Mouse (Mus musculus) hindbrain, embryonic 11.5 days (tissue): ENCODE results near the gene Rnf144a. TPM values are rescaled to one million over a fixed set of nuclear protein-coding genes. Genes with fewer than 3 reads are reported as not detected.
A peak's percentile ranks its signal among the peaks of the same experiment; 100 is the strongest.
"Not testable (repeated sequence)": the region's sequence is repeated elsewhere in the genome, so short reads cannot be mapped to it uniquely, and the experiment has no call there.

ENCODE experiments used
- ATAC-seq: fragments of 200-750 bp; cut with Nextera tagmentation; 2 replicates; pipeline ENCODE4 v1.8.0; 2017; ENCODE audit warnings: mild to moderate bottlenecking, moderate TSS enrichment, moderate library complexity; ENCODE audit not compliant: low FRiP score
- DNase-seq: peaks from one replicate; pipeline ENCODE4 v3.0.0-alpha.2; 2015; ENCODE audit warnings: low spot score
- H3K27ac ChIP-seq: fragments of 300-500 bp; sonication (generic); 2 replicates; pipeline ENCODE4 v1.5.1; 2014; ENCODE audit warnings: mild to moderate bottlenecking, low read depth, low read length
- H3K27me3 ChIP-seq: fragments of 300-500 bp; sonication (generic); 2 replicates; pipeline ENCODE4 v1.6.1; 2014; ENCODE audit warnings: mild to moderate bottlenecking, low read length, moderate library complexity, mixed read lengths; ENCODE audit not compliant: control insufficient read depth, insufficient read depth
- H3K36me3 ChIP-seq: fragments of 300-500 bp; sonication (generic); 2 replicates; pipeline ENCODE4 v1.6.1; 2014; ENCODE audit warnings: mild to moderate bottlenecking, low read length, moderate library complexity, mixed read lengths; ENCODE audit not compliant: control insufficient read depth, insufficient read depth
- H3K4me1 ChIP-seq: fragments of 300-500 bp; sonication (generic); replicated peaks from 2 replicates; pipeline ENCODE4 v1.6.1; 2014; ENCODE audit warnings: low read length, mixed read lengths; ENCODE audit not compliant: control insufficient read depth, insufficient read depth
- H3K4me2 ChIP-seq: fragments of 300-500 bp; sonication (generic); replicated peaks from 2 replicates; pipeline ENCODE4 v1.6.1; 2014; ENCODE audit warnings: mild to moderate bottlenecking, low read depth, low read length
- H3K4me3 ChIP-seq: fragments of 300-500 bp; sonication (generic); 2 replicates; pipeline ENCODE4 v1.5.1; 2014; ENCODE audit warnings: low read depth, low read length
- H3K9ac ChIP-seq: fragments of 300-500 bp; sonication (generic); 2 replicates; pipeline ENCODE4 v1.6.1; 2014; ENCODE audit warnings: low read depth, low read length
- H3K9me3 ChIP-seq: fragments of 300-500 bp; sonication (generic); 2 replicates; pipeline ENCODE4 v1.6.1; 2016; ENCODE audit warnings: low read length; ENCODE audit not compliant: control insufficient read depth
- WGBS: fragments of 180-500 bp; shearing (Covaris S2); extraction: QIAGEN DNeasy Blood & Tissue Kit; methylation state at CpG from one replicate; pipeline ENCODE4 v1.1.7; 2014; 5-methylcytosine and 5-hydroxymethylcytosine counted together
- polyA plus RNA-seq: library from polyadenylated mRNA; unstranded; fragments of >200 nt; fragmentation: Nextera tagmentation; extraction: Ambion mirVana; gene quantifications from 2 replicates; pipeline ENCODE4 v1.2.1, GENCODE M21; 2014

Gene Rnf144a
- polyA plus RNA-seq, 1 experiment from 2014 or later, result 30.8 TPM

- Histone ChIP-seq H3K4me2 (no peak overlapping the region), H3K27ac (no peak overlapping the region), H3K4me3 (no peak overlapping the region), H3K27me3 (no peaks in the 10 kb centered on the region), H3K4me1 (no peaks in the 10 kb centered on the region), H3K36me3 (no peaks in the 10 kb centered on the region), H3K9me3 (no peaks in the 10 kb centered on the region), H3K9ac (no peak overlapping the region)
- no peak for DNase-seq
- WGBS, result 87% methylated on average over 2 of the region's 2 CpGs
- no peak for ATAC-seq
Observed at GRCm38 (mm10) chr12:26444511-26444910, 29.5 kb upstream of the Rnf144a start.

DNA sequence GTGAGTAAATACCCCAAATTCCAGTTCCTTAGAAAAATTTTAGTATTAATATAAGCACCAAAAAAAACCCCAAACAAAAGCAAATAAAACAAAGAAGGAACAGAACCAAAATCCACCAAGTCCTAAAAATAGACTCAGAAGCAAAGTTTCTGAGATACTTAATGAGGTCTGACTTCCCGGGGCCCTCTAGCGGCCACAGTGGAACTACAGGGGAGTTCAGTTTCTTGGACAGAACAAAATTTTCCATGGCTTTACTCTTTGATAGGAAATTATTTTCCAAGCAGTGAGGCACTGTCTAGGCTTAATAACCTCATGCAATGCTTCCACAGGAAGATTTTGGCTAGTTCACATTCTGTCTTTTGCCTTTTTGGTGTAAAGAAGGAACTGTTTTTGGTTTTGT, 29.0 kb upstream of the Rnf144a start:
- H3K36me3 ChIP-seq, result no peaks in the 10 kb centered on the region
- H3K4me1 ChIP-seq, result no peaks in the 10 kb centered on the region
- ATAC-seq (no peak), DNase-seq (peak; percentile 83)
- 0% methylated on average over 2 of the region's 2 CpGs for WGBS
- H3K9ac ChIP-seq, result no peak overlapping the region
- no peak overlapping the region for H3K27ac ChIP-seq
- H3K27me3 ChIP-seq, result no peaks in the 10 kb centered on the region
- H3K9me3 ChIP-seq, result no peaks in the 10 kb centered on the region
- no peak overlapping the region for H3K4me3 ChIP-seq
- no peak overlapping the region for H3K4me2 ChIP-seq

DNA sequence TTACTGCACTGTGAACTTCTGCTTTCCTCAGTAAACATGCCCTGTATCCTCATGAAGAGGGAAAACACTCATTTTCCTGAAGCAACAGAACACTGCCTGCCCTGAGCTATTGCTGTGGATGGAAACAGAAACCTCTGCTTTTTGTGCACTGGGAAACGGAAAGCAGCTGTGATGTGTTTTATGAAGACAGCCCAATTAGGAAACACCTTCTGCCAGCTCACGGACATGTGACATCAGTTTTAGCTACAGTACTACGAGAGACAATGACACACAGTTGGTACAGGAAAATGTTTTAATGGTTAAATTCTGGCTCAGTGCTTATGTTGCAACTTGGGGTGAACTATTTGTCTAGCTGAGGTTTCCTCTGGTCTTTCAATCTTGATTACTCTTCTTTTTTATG, 24.3 kb upstream of the Rnf144a start:
- Histone ChIP-seq H3K4me2 (no peak overlapping the region), H3K36me3 (no peaks in the 10 kb centered on the region), H3K4me1 (no peaks in the 10 kb centered on the region), H3K27ac (no peak overlapping the region), H3K9ac (no peak overlapping the region), H3K9me3 (no peaks in the 10 kb centered on the region), H3K27me3 (no peaks in the 10 kb centered on the region), H3K4me3 (no peak overlapping the region)
- DNase-seq, result no peak
- 91% methylated on average over 3 of the region's 3 CpGs for WGBS
- ATAC-seq, result no peak

DNA sequence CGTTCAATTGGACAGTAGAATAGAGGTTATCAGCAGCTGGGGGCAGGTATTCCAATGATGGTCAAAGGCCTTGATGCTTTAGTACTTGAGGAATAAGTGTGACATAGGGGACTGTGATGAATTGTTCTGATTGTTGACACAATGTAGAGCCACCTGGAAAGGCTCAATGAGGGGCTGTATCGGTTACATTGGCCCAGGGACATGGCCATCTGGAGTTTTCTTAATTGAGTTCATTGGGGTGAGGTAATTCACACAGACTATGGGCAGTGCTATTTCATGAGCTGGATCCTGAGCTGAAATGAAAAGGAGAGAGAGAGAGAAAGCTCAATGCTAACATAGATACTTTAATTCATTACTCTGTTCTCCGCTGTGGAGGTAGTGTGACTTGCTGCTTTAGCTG, 22.9 kb upstream of the Rnf144a start:
- H3K4me1 ChIP-seq, result no peaks in the 10 kb centered on the region
- H3K9ac ChIP-seq, result no peak overlapping the region
- no peak for DNase-seq
- ATAC-seq, result no peak
- 83% methylated on average over 3 of the region's 3 CpGs for WGBS
- no peak overlapping the region for H3K27ac ChIP-seq
- no peaks in the 10 kb centered on the region for H3K27me3 ChIP-seq
- H3K4me2 ChIP-seq, result no peak overlapping the region
- no peak overlapping the region for H3K4me3 ChIP-seq
- H3K9me3 ChIP-seq, result no peaks in the 10 kb centered on the region
- no peaks in the 10 kb centered on the region for H3K36me3 ChIP-seq

DNA sequence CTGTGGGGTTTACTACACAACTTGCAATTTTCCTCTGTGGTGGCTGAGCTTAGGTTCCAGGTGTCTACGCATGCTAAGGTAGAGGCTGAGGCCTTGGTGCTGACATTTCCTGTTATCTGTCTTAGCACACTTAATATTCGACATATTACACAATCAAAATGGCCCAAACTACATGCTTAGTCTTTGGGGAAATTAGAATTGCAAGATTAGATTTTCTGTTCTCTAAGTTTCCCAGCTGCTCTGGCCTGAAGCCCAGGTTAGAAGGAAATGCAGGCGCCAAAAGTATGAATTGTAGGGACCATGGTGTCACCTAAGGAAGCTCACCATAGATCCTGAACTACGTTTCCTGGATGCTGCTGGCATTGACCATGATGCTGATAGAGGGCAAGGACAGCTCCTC, 21.3 kb upstream of the Rnf144a start:
- Histone ChIP-seq H3K4me1 (no peaks in the 10 kb centered on the region), H3K27ac (no peak overlapping the region), H3K9ac (no peak overlapping the region), H3K4me2 (no peak overlapping the region), H3K9me3 (no peaks in the 10 kb centered on the region), H3K27me3 (no peaks in the 10 kb centered on the region), H3K36me3 (no peaks in the 10 kb centered on the region), H3K4me3 (no peak overlapping the region)
- no peak for ATAC-seq
- 94% methylated on average over 4 of the region's 4 CpGs for WGBS
- DNase-seq, result no peak

GRCm38 (mm10) chr12:26428771-26429170, 13.7 kb upstream of the Rnf144a start:
- DNase-seq, H3K27ac ChIP-seq, H3K9ac ChIP-seq, ATAC-seq, H3K4me2 ChIP-seq, H3K36me3 ChIP-seq, H3K4me1 ChIP-seq, H3K4me3 ChIP-seq, H3K27me3 ChIP-seq, H3K9me3 ChIP-seq: not testable (repeated sequence)
- 100% methylated on average over 2 of the region's 2 CpGs for WGBS

- Histone ChIP-seq H3K27me3 (no peaks in the 10 kb centered on the region), H3K4me3 (no peak overlapping the region), H3K9ac (no peak overlapping the region), H3K4me2 (no peak overlapping the region), H3K4me1 (no peaks in the 10 kb centered on the region), H3K36me3 (no peaks in the 10 kb centered on the region), H3K27ac (no peak overlapping the region), H3K9me3 (no peaks in the 10 kb centered on the region)
- DNase-seq (peak; percentile 73), ATAC-seq (no peak)
- 95% methylated on average over 2 of the region's 2 CpGs for WGBS
Observed at GRCm38 (mm10) chr12:26424841-26425240, 9.8 kb upstream of the Rnf144a start.

- Histone ChIP-seq H3K4me2 (no peak overlapping the region), H3K9me3 (no peaks in the 10 kb centered on the region), H3K36me3 (no peaks in the 10 kb centered on the region), H3K9ac (no peak overlapping the region), H3K27me3 (no peaks in the 10 kb centered on the region), H3K27ac (no peak overlapping the region), H3K4me3 (no peak overlapping the region), H3K4me1 (peaks cover 6% of the 10 kb centered on the region)
- no peak for ATAC-seq
- DNase-seq, result no peak
- 89% methylated on average over 4 of the region's 4 CpGs for WGBS
Observed at GRCm38 (mm10) chr12:26418322-26418721, 3.3 kb upstream of the Rnf144a start.

GRCm38 (mm10) chr12:26416636-26417295, 1.7 kb upstream of the Rnf144a start:
- no peaks in the 10 kb centered on the region for H3K36me3 ChIP-seq
- H3K27ac ChIP-seq, result no peak overlapping the region
- H3K9ac ChIP-seq, result no peak overlapping the region
- no peak overlapping the region for H3K4me2 ChIP-seq
- no peaks in the 10 kb centered on the region for H3K27me3 ChIP-seq
- H3K4me1 ChIP-seq, result peaks cover 9% of the 10 kb centered on the region
- WGBS, result 78% methylated on average over 7 of the region's 7 CpGs
- no peak overlapping the region for H3K4me3 ChIP-seq
- DNase-seq (no peak), ATAC-seq (no peak)
- H3K9me3 ChIP-seq, result no peaks in the 10 kb centered on the region
